Mouse (Mus musculus): ENCODE measurements at regions not wholly inside any gene's neighbourhood (a gene's known extent, or its start where the extent isn't known, plus 50 kb on each side); places are given as distances from the start of the nearest gene placed in this dataset.
A peak's percentile ranks its signal among the peaks of the same experiment; 100 is the strongest.

DNA sequence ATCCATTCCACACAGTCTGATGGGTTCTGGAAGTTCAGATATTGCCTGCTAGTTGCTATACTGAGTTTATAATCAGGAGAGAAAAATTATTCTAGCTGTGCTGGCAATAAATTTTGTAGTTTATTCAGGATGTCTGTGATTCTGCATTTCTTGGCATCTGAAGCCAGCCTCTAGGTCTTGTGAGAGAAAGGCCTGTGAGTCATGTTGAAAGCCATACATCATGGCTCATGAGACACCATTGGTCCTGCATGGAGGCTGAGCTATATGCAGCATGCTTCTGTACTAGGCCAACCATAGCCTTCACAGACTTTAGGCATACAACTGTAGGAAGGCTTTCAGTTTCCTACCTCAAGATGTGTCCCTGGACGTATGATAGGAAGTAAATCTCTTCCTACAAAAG lies 1334.7 kb downstream of the Fam181b start:
- no peak for DNase-seq (ENCODE audit: low read depth, low spot score)
- H3K27ac ChIP-seq (ENCODE audit: control insufficient read depth, low read depth, low read length): no peak overlapping the region
- no peak overlapping the region for H3K9ac ChIP-seq (ENCODE audit: control insufficient read depth, low read depth, low read length, poor library complexity, severe bottlenecking)
- no peaks in the 10 kb centered on the region for H3K9me3 ChIP-seq (replicated peaks; ENCODE audit: insufficient read depth, low read length)
- H3K36me3 ChIP-seq (ENCODE audit: control insufficient read depth in 1 of 2, insufficient read depth in 2 of 2, low read length in 2 of 2): no peaks in the 10 kb centered on the region
- no peaks in the 10 kb centered on the region for H3K27me3 ChIP-seq (ENCODE audit: control insufficient read depth in 1 of 2, insufficient read depth in 2 of 2, low read length in 2 of 2)
- H3K79me2 ChIP-seq (ENCODE audit: control insufficient read depth, insufficient read depth, low read length, poor library complexity): no peaks in the 10 kb centered on the region
- no peak overlapping the region for H3K4me3 ChIP-seq (ENCODE audit: control insufficient read depth in 1 of 2, insufficient read depth in 1 of 2, low read depth in 2 of 2, low read length in 2 of 2)
- no peaks in the 10 kb centered on the region for H3K4me1 ChIP-seq (ENCODE audit: control insufficient read depth in 1 of 2, insufficient read depth in 2 of 2, low read length in 2 of 2)
- no peak for TF ChIP-seq POLR2AphosphoS2 (IDR thresholded peaks at IDR 0.05; ENCODE audit: low read length)
- no peak for TF ChIP-seq ELF1 (IDR thresholded peaks at IDR 0.05; ENCODE audit: low read depth, low read length)
- no peak for TF ChIP-seq ZC3H11A (IDR thresholded peaks at IDR 0.05; ENCODE audit: low read depth, low read length)
- no peak for TF ChIP-seq NELFE (IDR thresholded peaks at IDR 0.05; ENCODE audit: low read depth, low read length)

DNA sequence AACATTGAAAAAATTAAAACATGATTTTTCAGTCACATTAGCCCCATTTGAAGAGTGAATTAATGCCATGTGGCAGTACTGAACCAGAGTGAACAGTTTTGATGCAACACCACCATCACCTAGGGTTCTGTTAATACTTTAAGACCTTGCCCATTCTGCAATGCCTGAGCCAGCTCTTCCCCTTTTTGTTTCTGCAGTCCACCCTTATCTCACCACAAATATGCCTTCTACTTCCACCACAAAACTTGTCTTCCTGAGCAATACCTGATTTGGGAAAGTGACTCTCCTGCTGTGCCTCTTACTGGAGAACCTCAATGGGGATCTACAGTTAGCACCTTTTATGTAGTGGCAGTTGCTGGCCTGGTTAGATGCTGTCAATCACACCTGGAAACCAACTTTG lies 1335.7 kb downstream of the Fam181b start:
- Histone ChIP-seq H3K9ac (ENCODE audit: control insufficient read depth, low read depth, low read length, poor library complexity, severe bottlenecking) (no peak overlapping the region), H3K27ac (ENCODE audit: control insufficient read depth, low read depth, low read length) (no peak overlapping the region), H3K27me3 (ENCODE audit: control insufficient read depth in 1 of 2, insufficient read depth in 2 of 2, low read length in 2 of 2) (no peaks in the 10 kb centered on the region), H3K4me3 (ENCODE audit: control insufficient read depth in 1 of 2, insufficient read depth in 1 of 2, low read depth in 2 of 2, low read length in 2 of 2) (no peak overlapping the region), H3K36me3 (ENCODE audit: control insufficient read depth in 1 of 2, insufficient read depth in 2 of 2, low read length in 2 of 2) (no peaks in the 10 kb centered on the region), H3K79me2 (ENCODE audit: control insufficient read depth, insufficient read depth, low read length, poor library complexity) (no peaks in the 10 kb centered on the region), H3K9me3 (replicated peaks; ENCODE audit: insufficient read depth, low read length) (no peaks in the 10 kb centered on the region), H3K4me1 (ENCODE audit: control insufficient read depth in 1 of 2, insufficient read depth in 2 of 2, low read length in 2 of 2) (no peaks in the 10 kb centered on the region)
- TF ChIP-seq CHD1 (IDR thresholded peaks at IDR 0.05; ENCODE audit: low read depth, low read length) (no peak), MEF2A (IDR thresholded peaks at IDR 0.05; ENCODE audit: extremely low read depth, insufficient replicate concordance, low read depth, low read length, poor library complexity, severe bottlenecking) (no peak), CTCF (IDR thresholded peaks at IDR 0.05 in 2 of 3, conservative IDR thresholded peaks at IDR 0.05 in 1 of 3; ENCODE audit: control insufficient read depth in 1 of 3, insufficient read depth in 1 of 3, low read depth in 2 of 3, low read length in 3 of 3, poor library complexity in 1 of 3, severe bottlenecking in 1 of 3) (no peak), MAFK (IDR thresholded peaks at IDR 0.05; ENCODE audit: borderline replicate concordance, low read depth, low read length) (no peak), ETS1 (IDR thresholded peaks at IDR 0.05; ENCODE audit: low read depth, low read length) (no peak), NELFE (IDR thresholded peaks at IDR 0.05; ENCODE audit: low read depth, low read length) (no peak), SIN3A (IDR thresholded peaks at IDR 0.05; ENCODE audit: low read length) (no peak), USF2 (IDR thresholded peaks at IDR 0.05; ENCODE audit: borderline replicate concordance in 1 of 2, insufficient read depth in 1 of 2, low read depth in 1 of 2, low read length in 2 of 2) (no peak), TCF12 (IDR thresholded peaks at IDR 0.05; ENCODE audit: low read depth, low read length) (no peak), ZC3H11A (IDR thresholded peaks at IDR 0.05; ENCODE audit: low read depth, low read length) (no peak), RCOR1 (IDR thresholded peaks at IDR 0.05; ENCODE audit: low read depth, low read length) (no peak), USF1 (IDR thresholded peaks at IDR 0.05; ENCODE audit: low read depth, low read length) (no peak), GATA1 (IDR thresholded peaks at IDR 0.05; ENCODE audit: low read depth, low read length) (no peak), E2F4 (IDR thresholded peaks at IDR 0.05; ENCODE audit: borderline replicate concordance, low read depth, low read length) (no peak), POLR2AphosphoS2 (IDR thresholded peaks at IDR 0.05; ENCODE audit: low read length) (no peak), NRF1 (IDR thresholded peaks at IDR 0.05; ENCODE audit: insufficient read depth, low read depth, low read length, poor library complexity, severe bottlenecking) (no peak)
- DNase-seq (ENCODE audit: low read depth, low spot score): peak; percentile 1

All from MEL (cell line).